Mouse (Mus musculus) brain, adult 2 months (tissue): ENCODE data around the gene Dlgap5.
"Not testable (repeated sequence)": the region's sequence is repeated elsewhere in the genome, so short reads cannot be mapped to it uniquely, and the experiment has no call there.

Experiments used
- DNase-seq: peaks from one replicate; pipeline ENCODE4 v3.0.0; 2011; ENCODE audit warnings: low read depth, low spot score

The Dlgap5 gene

DNA sequence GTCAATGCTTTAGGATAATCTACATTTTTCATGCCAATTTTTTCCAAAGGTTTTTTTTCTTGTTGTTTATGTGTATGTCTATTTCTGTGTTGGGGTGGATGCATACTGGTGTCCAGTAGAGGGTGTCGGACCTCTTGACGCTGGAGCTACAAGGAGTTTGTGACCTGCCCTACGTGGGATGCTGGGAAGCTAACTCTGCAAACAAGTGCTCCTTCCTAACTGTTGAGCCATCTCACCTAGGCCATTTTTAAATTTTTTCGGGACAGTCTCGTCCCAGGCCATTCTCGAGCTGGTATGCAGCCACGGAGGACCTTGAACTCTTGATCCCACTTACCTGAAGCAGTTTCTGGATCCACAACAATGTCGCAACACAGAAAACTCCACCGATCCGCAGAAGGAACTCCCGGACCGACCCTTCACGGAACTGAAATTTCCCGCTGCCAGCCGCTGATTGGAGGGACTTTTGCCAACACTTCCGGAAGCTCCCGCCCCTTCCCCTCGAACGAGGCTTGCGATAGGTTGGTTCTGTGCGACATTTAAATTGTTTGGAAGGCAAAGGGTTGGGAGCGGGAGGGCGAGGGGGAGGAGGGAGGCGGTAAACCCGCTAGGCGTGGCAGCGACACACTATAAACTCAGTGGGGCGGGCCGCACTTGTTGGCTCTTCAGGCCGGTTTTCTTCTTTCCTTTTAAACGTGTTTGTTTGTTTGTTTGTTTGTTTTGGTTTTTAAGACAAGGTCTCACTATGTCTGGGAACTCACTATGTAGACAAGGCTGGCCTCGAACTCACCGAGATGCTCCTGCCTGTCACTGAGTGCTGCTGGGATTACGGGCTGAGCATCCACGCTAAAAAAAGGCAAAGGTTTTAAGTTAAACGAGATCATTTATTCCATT is at the start of gene Dlgap5:
Gene Dlgap5, minus strand, starts transcription at position 633 of the 891 bp plus-strand sequence.
- peak; percentile 93 for DNase-seq

DNA sequence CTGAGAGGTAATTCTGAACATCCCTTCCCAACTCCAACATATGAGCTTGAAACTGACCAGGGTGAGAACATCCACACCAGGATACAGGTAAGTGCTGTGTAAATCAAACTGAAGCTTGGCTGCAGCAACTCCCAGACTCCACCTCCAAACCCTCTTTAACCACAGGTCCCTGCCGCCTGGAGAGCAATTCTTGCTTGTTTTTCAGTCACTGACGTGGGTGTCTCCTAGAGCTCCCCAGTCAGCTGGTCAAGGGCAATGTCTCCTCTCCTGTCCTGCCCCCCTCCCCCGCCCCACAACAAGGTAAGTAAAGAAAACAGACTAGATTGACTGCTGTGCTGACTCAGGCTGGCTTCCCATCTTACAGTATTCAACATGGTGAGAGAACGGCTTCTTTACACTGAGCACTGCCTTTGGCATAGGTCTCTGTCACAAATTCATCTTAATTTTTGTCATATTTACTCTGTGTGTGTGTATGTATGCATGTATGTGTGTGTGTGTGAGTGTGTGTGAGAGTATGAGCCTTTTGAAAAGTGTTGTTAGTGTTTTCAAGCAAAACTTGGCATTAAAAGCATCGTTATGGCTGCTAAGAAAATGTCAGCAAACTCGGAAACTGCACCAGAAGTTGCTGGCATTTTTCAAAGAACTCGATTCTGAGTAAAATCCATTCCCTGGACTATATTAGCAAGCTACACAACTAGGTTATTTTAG is 47.4 kb upstream of the Dlgap5 start:
- DNase-seq: no peak

DNA sequence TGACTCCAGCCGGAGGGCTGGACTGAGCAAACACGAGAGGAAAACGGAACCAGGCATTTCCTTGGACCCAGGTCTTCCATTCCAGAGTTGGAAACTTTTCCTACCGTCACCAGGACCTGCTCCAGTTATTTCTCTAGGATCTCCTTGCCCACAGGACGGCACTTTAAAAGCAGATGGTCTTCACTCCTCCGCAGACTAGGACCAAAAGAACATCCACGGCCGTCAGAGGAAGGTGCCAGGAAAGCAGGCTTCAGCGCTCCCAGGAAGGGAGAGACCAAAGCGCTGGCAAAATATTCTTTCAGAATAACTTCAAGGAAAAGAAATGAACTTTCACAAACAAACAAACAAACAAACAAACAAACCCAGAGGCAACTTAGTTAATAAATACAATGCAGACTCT is 46.2 kb upstream of the Dlgap5 start:
- DNase-seq: peak; percentile 59

DNA sequence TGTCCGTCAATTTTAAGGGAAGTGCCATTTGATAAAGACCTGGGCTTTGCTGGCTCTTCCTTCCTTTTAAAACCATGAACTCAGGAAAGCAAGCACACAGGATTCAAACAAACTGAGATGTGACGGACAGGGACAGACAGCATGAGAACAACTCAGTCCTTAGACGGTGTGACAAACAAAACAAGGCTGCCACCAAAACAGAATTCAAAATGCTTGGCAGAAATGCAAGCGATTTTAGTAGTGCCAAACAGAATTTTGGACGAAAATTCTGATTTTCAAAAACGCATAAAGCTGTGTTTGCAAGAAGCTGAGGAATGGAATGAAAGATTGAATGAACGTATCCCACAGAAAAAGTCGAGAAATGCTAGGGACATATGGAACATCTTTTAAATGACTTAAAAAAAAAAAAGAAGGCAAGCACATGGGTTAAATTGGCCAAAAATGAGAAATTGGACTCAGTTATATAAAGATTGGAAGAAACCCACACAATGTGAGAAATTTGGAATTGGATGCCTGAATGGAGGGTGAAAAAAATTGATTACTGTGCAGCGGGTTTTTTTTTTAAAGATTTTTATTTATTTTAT is 44.8 kb upstream of the Dlgap5 start:
- DNase-seq: no peak

DNA sequence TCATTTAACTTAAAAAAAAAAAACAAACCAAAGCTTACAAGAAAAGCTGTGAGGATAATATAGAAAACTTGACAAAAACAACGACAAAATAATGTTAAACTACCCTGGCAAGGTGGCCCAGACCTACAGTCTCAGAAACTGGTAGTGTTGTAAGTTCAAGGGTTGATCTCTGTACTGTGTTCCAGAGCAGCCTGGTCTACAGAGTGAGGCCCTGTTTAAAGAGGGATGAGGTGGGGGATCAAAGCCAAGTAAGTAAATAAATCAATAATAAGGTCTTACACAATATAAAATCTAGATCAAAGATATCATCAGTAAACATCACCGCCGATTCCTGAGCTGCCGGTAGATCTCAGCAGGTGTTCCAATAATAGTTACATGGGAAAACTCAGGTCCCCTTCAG is 44.2 kb upstream of the Dlgap5 start:
- DNase-seq: no peak

DNA sequence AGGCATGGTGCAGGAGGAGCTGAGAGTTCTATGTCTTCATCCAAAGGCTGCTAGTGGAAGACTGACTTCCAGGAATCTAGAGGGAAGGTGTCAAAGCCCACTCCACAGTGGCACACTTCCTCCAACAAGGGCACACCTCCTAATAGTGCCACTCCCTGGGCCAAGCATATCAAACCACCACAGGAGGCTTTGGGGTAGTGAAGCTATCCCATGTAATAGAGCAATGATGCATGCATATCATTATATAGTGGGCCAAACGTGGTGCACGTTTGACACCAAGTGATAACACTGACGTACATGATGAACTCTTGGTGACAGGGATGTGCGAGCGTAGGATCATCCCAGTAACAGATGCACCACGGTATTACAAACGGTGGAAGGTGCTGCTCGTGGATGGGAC is 43.8 kb upstream of the Dlgap5 start:
- no peak for DNase-seq

DNA sequence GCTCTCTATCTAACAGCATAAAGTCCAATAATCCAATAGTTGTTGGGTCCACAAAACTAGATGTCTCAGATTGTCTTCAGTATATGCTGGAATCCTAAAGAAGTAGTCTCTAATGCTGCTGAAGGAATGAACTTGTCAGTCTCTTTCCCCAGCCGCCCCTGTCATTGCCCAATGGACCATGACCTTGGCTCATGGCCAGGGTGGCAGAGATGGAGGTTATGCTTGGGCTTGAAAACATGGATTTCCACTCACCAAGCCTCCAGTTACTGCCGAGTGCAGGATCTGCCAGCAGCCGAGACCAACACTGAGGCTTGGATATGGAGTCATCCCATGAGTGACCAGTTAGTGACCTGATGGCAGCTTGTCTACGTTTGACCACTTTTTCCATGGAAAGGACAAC is 41.3 kb upstream of the Dlgap5 start:
- no peak for DNase-seq

DNA sequence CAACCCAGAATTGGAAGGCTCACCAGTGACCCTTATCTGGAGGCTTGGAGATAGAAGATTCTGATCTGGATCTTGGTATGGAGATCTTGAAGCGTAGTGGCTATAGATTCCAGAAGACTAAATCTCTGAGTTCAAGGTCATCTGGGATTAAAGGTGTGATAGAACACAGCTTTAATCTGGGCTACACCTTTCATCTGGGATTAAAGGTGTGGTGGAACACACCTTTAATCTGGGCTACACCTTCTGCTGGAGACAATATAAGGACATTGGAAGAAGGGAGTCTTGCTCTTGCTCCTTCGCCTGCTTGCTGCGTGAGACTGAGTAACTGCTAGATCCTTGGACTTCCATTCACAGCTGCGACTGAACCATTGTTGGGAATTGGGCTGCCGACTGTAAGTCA is 31.9 kb upstream of the Dlgap5 start, which contains the start of gene Fbxo34:
Gene Fbxo34, plus strand, starts transcription at position 301 of the 400 bp plus-strand sequence.
- not testable (repeated sequence) for DNase-seq

DNA sequence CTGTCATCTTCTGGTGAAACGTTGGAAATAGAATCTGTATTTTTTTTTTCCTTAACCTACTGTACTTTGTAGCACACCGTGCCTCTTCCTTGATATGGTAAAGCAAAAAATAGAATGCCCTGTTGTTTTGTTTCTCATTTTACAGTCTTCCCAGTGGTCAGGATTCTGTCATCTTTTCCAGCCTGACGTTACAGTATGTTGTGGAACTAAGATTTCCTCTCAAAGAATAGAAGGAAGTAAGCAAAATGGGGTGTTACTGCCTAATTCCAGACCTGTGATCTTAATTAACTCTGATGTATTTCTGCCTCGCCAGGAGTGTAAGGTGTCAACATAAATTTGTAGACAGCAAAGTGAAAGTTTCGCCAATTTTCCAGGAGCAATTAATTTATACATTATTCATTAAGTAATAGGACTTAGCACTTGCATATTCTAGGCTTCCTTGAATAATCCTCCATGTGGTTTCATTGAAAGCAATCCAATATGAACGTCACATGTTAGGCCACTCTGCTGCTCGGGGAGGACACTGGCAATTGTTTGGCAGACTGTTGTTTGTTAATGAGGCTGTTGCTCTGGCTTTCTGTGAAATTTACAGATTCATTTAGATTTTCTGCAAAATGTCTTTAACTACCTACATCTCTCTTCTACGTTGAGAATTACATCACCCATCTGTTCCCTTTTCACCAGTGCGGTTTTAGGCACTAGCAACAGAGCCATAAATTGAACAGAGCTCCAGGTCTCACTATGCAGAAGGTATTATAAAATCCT is 27.3 kb upstream of the Dlgap5 start:
- DNase-seq: peak; percentile 68

DNA sequence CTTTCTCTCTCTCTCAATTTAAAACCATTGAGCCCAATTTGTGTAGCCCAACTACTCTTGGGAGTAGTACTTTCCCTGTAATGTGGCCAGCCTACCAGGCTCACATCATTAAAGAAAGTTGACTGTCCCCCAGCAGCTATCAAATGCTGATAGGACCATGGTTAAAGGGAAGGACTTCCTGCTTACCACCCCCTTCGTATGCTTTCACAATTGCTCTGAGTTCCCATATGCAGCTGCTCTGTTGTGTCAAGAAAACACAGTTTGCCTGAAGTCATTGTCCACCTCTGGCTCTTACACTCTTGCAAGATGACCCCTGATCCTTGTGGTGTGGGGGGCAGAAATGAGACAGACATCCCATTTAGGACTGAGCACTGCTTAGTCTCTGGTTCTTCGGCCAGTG is 26.7 kb upstream of the Dlgap5 start:
- DNase-seq: no peak

DNA sequence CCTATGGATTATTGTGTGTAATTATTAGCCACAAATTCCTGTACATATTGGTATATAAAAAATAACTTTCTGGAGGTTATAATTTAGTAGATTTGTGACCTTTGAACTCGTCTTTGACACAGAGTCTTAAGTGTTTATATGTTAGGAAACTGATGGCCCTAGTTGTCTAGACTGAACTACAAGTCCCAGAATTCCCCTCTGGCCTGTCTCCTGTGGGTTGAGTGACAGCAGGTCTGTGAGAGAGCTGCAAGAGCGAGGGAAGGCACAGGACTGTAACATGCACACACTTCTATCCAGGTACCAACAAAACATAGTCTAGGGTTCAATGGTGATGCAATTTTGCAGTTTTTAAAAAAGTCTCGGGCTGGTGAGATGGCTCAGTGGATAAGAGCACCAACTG is 20.7 kb upstream of the Dlgap5 start:
- DNase-seq: no peak

DNA sequence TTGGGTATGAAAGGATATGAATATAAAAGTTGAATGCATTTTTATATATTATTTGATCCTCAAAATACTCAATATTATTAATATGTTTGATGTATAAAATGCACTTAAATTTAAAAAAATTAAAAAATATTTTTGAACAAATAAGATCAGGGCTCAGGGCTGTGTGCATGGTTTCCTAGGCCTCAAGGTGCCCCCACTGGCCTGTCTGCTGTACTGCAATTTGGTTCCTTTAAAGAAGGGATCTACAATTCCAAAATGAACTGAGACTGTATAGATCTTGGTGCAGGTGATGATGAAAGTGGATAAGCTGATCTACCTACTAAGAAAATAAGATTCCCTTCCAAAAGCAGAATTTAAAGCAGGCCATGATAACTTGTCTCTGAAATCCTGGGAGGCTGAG is 14.8 kb upstream of the Dlgap5 start:
- DNase-seq: peak; percentile 19

DNA sequence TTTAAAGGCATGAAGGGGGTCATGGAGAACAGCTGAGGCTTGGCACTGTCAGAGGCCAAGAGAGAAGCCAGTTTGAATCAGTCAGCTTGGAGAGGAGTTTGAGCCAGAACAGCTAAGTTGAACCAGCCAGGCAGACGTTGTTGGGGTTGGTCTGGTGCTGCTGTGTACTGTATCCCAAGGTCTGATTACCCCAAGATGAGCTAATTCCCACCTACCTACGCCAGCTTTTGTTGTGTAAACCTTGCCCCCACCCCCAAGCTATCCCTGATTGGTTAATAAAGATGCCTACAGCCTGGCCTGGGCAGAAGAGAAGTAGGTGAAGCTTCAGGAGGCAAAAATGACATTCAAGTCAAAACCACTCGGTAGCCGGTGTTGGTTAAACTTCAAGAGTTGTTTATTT is 4.3 kb upstream of the Dlgap5 start:
- no peak for DNase-seq

DNA sequence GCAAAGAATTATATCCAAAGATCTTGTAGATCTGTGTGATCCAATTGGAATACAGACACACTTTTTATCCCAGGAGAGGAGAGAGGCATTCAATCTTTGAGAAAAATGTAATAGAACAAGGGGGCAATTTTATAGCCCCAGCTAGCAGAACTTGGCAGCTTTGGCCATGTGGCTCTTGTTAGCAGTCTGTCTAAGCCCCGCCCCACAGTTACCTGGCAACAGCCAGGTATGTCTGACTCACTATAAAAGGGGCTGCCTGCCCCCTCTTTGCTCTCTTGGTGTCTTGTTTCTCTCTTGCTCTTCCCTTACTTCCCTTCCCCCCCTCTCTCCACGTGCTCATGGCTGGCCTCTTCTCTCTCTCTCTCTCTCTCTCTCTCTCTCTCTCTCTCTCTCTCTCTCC is 3.4 kb upstream of the Dlgap5 start:
- no peak for DNase-seq

DNA sequence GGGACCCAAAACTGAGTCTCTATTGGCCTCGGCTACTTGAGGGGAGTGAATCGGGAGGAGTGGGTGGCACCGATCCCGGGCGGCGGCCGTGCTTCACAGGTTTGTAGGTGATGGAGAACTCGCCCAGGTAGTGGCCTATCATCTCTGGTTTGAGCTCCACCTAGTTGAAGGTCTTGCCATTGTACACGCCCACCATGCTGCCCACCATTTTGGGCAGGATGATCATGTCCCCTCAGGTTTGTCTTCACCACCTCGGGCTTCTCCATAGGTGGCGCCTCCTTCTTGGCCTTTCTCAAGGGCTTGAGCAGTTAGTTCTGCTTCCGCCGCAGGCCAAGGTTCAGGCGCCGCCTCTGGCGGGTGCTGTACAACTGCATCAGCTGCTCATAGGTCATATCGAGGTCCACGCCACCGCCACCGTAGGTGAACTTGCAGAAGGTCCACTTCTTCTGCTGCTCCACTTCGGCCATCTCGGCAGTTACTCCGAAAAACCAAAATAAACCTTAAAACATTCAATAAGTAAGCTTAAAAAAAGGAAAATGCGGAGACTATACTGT is 1.6 kb upstream of the Dlgap5 start:
- DNase-seq: no peak

DNA sequence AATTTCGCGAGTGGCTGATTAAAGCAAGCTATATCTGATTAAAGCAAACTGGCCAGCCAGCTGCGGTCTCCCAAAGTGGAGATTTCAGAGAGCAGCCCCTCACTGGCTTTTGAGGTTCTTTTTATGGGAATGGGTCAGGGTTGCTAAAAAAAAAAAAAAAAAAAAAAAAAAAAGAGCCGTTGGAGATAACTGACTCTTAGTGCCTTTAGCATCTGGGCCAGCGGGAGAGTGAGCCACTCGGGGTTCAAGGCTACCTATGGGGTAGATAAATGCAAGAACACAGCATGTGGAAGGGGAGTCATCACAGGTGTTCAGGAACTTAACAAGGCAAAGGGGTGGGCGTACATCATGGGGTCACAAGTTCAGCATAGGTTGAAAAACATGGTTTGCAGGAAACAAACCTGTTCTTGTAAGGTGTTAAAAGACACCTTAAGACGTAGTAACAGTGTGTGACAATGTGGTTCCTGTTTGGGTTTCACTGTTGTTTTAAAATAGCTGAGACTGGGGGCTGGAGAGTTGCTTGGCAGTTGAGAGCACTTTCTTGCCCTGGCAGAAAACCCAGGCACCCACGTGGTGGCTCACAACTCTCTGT is 923 bp upstream of the Dlgap5 start:
- DNase-seq: no peak

DNA sequence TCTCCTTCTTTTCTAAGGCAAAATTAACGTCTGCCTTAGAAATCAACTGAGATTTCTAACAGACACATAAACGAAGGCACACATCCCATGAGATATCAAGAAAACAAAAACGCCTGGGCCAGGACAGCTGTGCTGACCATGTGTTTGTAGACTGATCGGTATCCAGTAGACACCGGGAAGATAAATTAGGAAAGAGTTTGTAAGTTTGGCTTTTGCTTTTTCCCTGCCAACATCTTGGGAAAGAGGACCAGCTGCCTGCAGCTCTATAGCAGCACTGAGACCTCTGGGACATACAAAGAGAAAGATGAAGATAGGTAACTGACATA is 422 bp upstream of the Dlgap5 start:
- DNase-seq: no peak

DNA sequence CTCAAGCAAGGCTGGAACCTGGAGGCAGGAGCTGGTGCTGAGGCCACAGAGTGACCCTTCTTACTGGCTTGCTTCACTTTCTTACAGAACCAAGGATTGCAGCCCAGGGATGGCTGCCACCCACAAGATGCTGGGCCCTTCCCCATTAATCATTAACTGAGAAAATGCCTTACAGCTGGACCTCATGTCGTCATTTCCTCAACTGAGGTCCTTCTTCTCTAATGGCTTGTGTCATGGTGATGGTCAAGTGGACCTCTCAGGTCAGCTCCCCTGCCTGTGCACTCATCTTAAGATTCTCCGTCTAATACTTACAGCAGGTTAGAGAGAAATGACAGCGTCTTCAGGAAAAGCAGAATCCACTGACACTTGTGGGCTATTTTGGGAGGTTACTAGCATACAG is 861 bp downstream of the Dlgap5 start:
- no peak for DNase-seq

DNA sequence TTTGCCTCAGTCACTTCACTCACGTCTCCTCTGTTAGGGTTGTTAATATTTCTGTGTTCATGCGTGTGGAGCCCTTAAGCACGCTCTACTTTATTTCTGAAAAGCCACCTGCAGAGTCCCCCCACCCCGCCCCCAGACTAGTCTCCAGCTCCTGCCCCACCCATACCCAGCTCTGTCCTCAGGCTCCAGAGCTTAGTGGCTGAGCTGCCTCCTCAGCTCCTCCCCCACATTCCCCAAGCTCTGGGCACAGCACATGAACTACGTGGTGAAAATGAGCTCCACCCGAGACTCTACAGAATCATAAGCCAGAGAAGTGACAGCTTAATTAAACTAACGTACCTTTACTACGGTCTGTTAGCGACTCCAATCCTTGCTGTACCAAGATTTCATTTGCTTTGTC is 12.2 kb downstream of the Dlgap5 start:
- peak; percentile 12 for DNase-seq

DNA sequence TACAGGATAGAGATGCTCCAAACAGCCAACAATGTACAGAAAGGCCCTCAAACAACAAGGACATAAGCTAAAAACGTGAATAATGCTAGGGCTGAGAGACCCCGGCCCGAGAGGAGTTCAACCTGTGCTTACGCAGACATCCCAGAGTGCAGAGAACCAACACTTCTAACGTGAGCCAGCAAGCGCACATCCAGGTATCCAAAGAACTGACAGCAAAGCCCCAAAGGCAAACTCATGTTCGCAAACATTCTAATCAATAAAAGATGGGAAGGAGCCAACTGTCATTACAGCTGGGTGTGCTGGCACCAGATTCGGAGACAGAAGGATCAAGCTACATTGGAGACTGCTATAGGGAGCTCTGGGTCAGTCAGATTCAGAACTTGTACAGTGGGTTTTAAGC is 15.5 kb downstream of the Dlgap5 start:
- no peak for DNase-seq

DNA sequence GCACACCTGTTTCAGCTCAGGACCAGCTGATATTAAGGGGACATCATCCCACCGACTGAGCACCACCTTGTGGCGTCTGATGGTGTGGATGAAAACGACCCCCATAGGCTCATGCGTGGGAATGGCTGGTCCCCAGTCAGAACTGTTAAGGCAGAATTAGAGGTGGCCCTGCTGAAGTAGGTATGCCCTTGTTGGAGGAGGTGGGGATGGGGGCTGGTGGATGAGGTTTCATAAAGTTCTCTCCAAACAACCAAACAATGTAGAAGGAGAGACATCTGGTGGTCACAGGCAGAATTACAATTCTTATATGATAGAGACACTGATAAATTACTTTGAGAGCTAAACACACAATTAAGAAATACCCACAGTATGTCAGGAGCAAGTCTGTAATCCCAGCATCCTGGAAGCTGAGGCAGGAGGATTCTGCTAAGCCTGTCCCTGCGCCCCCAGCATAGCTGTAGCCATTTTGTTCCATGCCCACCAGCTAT is 22.0 kb downstream of the Dlgap5 start:
- DNase-seq: peak; percentile 66
